Mouse (Mus musculus) testis, adult 10 weeks (tissue): Measurements from ENCODE around the gene Cfap46. TPM values are rescaled to one million over a fixed set of nuclear protein-coding genes. Genes with fewer than 3 reads are reported as not detected.

Source experiments
- polyA plus RNA-seq: library from polyadenylated mRNA; stranded (reverse); fragments of 350-450 nt; fragmentation: Illumina TruSeq; extraction: RNeasy Lipid Tissue Mini Kit (QIAGEN cat#74804); gene quantifications from one replicate; pipeline ENCODE4 v1.2.3, GENCODE M21; 2014; ENCODE audit warnings: low read depth, low replicate concordance

The Cfap46 gene
- polyA plus RNA-seq, result 22.5 TPM

GRCm38 (mm10) chr7:139683706-139684552, at the start of gene Cfap46:
Gene Cfap46 (minus strand): TSS chr7:139683817.

GRCm38 (mm10) chr7:139582595-139582994, 101.0 kb downstream of the Cfap46 start, which contains the start of gene Nkx6-2:
Gene Nkx6-2 (minus strand): TSS chr7:139582797.

Other genes starting within 250 kb of the Cfap46 start
- gene Nkx6-2, start 101.0 kb downstream of the Cfap46 start, polyA plus RNA-seq, result not detected
- gene Adgra1, start 150.4 kb upstream of the Cfap46 start, polyA plus RNA-seq, result not detected
- gene Kndc1, start 210.9 kb upstream of the Cfap46 start, polyA plus RNA-seq, result 1.8 TPM